Mouse (Mus musculus) right cerebral cortex, adult 2 months (tissue): ENCODE results near the gene Esrp2.

ENCODE experiments used
- DNase-seq, 2 experiments: peaks; one replicate each; pipeline ENCODE4 v3.0.0; 2021 to 2022; ENCODE audit warnings: low spot score in 2 of 2

The Esrp2 gene

GRCm38 (mm10) chr8:106147868-106148565 is 11.2 kb upstream of the Esrp2 start:
- DNase-seq: no peak

- DNase-seq: no peak
These were observed 9.2 kb upstream of the Esrp2 start for GRCm38 (mm10) chr8:106146014-106146413.

- DNase-seq: no peak
These were observed 8.6 kb upstream of the Esrp2 start for GRCm38 (mm10) chr8:106145331-106145730.

- peak; percentile 87 to 89 for DNase-seq
These were observed 4.0 kb upstream of the Esrp2 start for GRCm38 (mm10) chr8:106140769-106141168.

GRCm38 (mm10) chr8:106140191-106140590 is 3.4 kb upstream of the Esrp2 start:
- no peak for DNase-seq

- DNase-seq: no peak
These were observed 1.8 kb upstream of the Esrp2 start for GRCm38 (mm10) chr8:106138616-106139015.

GRCm38 (mm10) chr8:106137906-106138477 is 1.2 kb upstream of the Esrp2 start:
- peak; percentile 53 to 66 for DNase-seq

GRCm38 (mm10) chr8:106137218-106137905 is 588 bp upstream of the Esrp2 start:
- no peak for DNase-seq

- DNase-seq: no peak
These were observed 1.1 kb downstream of the Esrp2 start for GRCm38 (mm10) chr8:106135672-106136071.

GRCm38 (mm10) chr8:106134751-106135571 is 1.8 kb downstream of the Esrp2 start:
- DNase-seq: no peak

GRCm38 (mm10) chr8:106133946-106134345 is 2.8 kb downstream of the Esrp2 start:
- no peak for DNase-seq

- DNase-seq: no peak
These were observed 3.2 kb downstream of the Esrp2 start for GRCm38 (mm10) chr8:106133526-106133925.

GRCm38 (mm10) chr8:106132356-106132755 is 4.4 kb downstream of the Esrp2 start:
- DNase-seq: no peak

GRCm38 (mm10) chr8:106131488-106132222 is 5.1 kb downstream of the Esrp2 start:
- DNase-seq: no peak

- no peak for DNase-seq
These were observed 5.8 kb downstream of the Esrp2 start for GRCm38 (mm10) chr8:106131021-106131420.

- no peak for DNase-seq
These were observed 6.3 kb downstream of the Esrp2 start for GRCm38 (mm10) chr8:106130505-106130904.

GRCm38 (mm10) chr8:106129997-106130396 is 6.8 kb downstream of the Esrp2 start:
- DNase-seq: no peak

GRCm38 (mm10) chr8:106129232-106129930 is 7.4 kb downstream of the Esrp2 start:
- DNase-seq: no peak

GRCm38 (mm10) chr8:106127882-106128410 is 8.8 kb downstream of the Esrp2 start:
- no peak for DNase-seq

- no peak for DNase-seq
These were observed 9.7 kb downstream of the Esrp2 start for GRCm38 (mm10) chr8:106127054-106127453.

GRCm38 (mm10) chr8:106126055-106126454 is 10.7 kb downstream of the Esrp2 start:
- DNase-seq: no peak
